Mouse (Mus musculus) neural tube, embryonic 11.5 days (tissue): ENCODE measurements around the gene Aifm1. TPM values are rescaled to one million over a fixed set of nuclear protein-coding genes. Genes with fewer than 3 reads are reported as not detected.

Experiments
- ATAC-seq: fragments of 200-750 bp; cut with Nextera tagmentation; 2 replicates; pipeline ENCODE4 v1.8.0; 2017; ENCODE audit warnings: moderate number of reproducible peaks, mild to moderate bottlenecking, moderate TSS enrichment, moderate library complexity; ENCODE audit not compliant: insufficient read depth, low FRiP score, low TSS enrichment
- DNase-seq: peaks from one replicate; pipeline ENCODE4 v3.0.0-alpha.2; 2015; ENCODE audit warnings: low spot score
- H3K27ac ChIP-seq: fragments of 300-500 bp; sonication (generic); 2 replicates; pipeline ENCODE4 v1.5.1; 2014; ENCODE audit warnings: low read depth, mild to moderate bottlenecking, low read length
- H3K27me3 ChIP-seq: fragments of 300-500 bp; sonication (generic); 2 replicates; pipeline ENCODE4 v1.6.1; 2014; ENCODE audit warnings: mild to moderate bottlenecking, low read length, mixed read lengths; ENCODE audit not compliant: control insufficient read depth, insufficient read depth
- H3K36me3 ChIP-seq: fragments of 300-500 bp; sonication (generic); 2 replicates; pipeline ENCODE4 v1.6.1; 2014; ENCODE audit warnings: mild to moderate bottlenecking, low read length, moderate library complexity, mixed read lengths; ENCODE audit not compliant: control insufficient read depth, insufficient read depth
- H3K4me1 ChIP-seq: fragments of 300-500 bp; sonication (generic); 2 replicates; pipeline ENCODE4 v1.6.1; 2014; ENCODE audit warnings: low read length, mixed read lengths; ENCODE audit not compliant: control insufficient read depth, insufficient read depth
- H3K4me2 ChIP-seq: fragments of 300-500 bp; sonication (generic); 2 replicates; pipeline ENCODE4 v1.6.1; 2014; ENCODE audit warnings: low read depth, mild to moderate bottlenecking, moderate library complexity
- H3K4me3 ChIP-seq: fragments of 300-500 bp; sonication (generic); 2 replicates; pipeline ENCODE4 v1.5.1; 2014; ENCODE audit warnings: low read depth, low read length
- H3K9ac ChIP-seq: fragments of 300-500 bp; sonication (generic); 2 replicates; pipeline ENCODE4 v1.6.1; 2014; ENCODE audit warnings: mild to moderate bottlenecking, low read length
- H3K9me3 ChIP-seq: fragments of 300-500 bp; sonication (generic); 2 replicates; pipeline ENCODE4 v1.6.1; 2016; ENCODE audit warnings: low read length; ENCODE audit not compliant: control insufficient read depth
- whole genome bisulfite sequencing: fragments of 180-500 bp; shearing (Covaris S2); extraction: QIAGEN DNeasy Blood & Tissue Kit; methylation state at CpG from one replicate; pipeline ENCODE4 v1.1.7; 2014; 5-methylcytosine and 5-hydroxymethylcytosine counted together
- polyA plus RNA-seq: library from polyadenylated mRNA; unstranded; fragments of >200 nt; fragmentation: Nextera tagmentation; extraction: Ambion mirVana; gene quantifications from 2 replicates; pipeline ENCODE4 v1.2.1, GENCODE M21; 2014

The Aifm1 gene
- 72.3 and 83.0 TPM in 2 replicates for polyA plus RNA-seq

DNA sequence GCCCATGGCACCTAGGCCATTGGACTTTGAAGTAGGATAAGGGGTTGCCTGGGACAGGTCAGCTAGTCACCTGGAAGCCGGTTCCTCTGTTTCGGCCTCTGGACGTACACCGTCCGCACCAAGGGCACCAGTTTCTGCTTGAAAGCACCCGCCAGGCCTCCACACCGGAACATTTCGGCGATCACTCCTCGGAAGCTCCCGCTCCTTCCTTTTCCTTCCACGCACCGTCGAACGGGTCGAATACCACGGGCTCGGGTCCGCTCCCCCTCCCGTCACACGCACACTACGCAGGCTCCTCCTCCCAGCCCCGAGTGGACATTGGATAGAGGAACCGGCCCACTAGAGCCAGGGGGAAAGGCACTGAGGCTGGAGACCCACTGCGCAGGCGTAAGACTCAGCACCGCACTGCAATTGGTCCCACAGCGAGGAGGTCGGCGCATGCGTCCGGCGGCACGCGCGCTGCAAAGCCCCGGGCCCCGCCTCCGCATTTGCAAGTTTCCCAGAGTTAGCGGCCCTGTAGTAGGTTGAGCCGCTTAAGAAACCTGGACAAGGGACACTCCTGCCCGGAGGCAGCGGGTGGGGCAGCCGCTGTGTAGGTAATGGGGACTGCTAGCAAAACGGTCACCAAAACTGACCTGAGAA, at the start of gene Aifm1:
Aifm1 (minus strand) TSS at position 398 of the 642 bp plus-strand sequence.
- Histone ChIP-seq H3K9me3 (no peaks in the 10 kb centered on the region), H3K4me2 (peak within 1 kb of the TSS; percentile 48), H3K27me3 (no peaks in the 10 kb centered on the region), H3K9ac (peak within 1 kb of the TSS; percentile 46), H3K27ac (no peak within 1 kb of the TSS), H3K36me3 (no peaks in the 10 kb centered on the region), H3K4me3 (peak within 1 kb of the TSS; percentile 48), H3K4me1 (no peaks in the 10 kb centered on the region)
- ATAC-seq (peak; percentile 97), DNase-seq (peak; percentile 90)
- WGBS = 13% methylated on average over 44 of the region's 45 CpGs

DNA sequence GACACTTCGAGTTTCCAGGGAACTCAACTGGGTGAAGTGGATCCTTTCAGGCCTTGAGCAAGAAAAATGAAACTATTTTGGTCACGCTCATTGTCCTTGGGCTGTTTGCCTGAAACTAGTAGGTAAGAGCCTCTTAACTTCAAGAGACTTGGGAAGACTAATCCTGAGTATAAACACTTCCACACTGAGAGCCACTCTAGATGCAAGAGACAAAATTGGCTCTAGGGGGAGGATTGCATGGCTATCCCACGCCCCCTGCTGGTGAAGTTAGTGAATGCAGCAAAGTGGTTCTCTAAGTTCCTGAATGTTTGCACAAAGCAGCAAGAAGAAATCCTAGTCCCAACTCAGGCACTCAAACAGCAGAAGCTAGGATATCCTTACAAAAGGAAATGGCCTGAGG, 18.8 kb upstream of the Aifm1 start:
- H3K9me3 ChIP-seq = no peaks in the 10 kb centered on the region
- ATAC-seq (no peak), DNase-seq (peak; percentile 75)
- H3K9ac ChIP-seq = no peak overlapping the region
- H3K27ac ChIP-seq = no peak overlapping the region
- H3K4me1 ChIP-seq = no peaks in the 10 kb centered on the region
- no peak overlapping the region for H3K4me2 ChIP-seq
- H3K36me3 ChIP-seq = no peaks in the 10 kb centered on the region
- no peak overlapping the region for H3K4me3 ChIP-seq
- WGBS = 40% methylated on average over 3 of the region's 3 CpGs
- no peaks in the 10 kb centered on the region for H3K27me3 ChIP-seq

DNA sequence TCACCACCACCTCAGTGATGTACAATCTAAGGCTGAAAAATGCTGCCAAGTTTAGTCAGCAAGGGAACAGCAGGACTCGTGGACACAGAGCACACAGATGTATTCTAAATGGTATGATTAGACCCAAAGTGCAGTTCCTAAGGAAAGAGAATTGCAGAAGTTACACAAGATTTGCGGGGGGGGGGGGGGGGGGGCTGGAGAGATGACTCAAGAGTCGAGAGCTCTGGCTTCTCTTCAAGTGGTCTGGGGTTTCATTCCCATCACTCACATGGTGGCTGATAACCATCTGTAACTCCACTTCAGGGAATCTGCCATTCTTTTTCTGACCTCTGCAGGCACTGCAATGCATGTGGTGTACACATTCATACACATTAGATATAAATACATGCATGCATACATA, 13.1 kb upstream of the Aifm1 start:
- H3K9ac ChIP-seq = no peak overlapping the region
- no peaks in the 10 kb centered on the region for H3K36me3 ChIP-seq
- no peaks in the 10 kb centered on the region for H3K4me1 ChIP-seq
- 64% methylated on average over 3 of the region's 3 CpGs for WGBS
- no peaks in the 10 kb centered on the region for H3K9me3 ChIP-seq
- DNase-seq = no peak
- no peak overlapping the region for H3K4me2 ChIP-seq
- no peak overlapping the region for H3K27ac ChIP-seq
- H3K27me3 ChIP-seq = no peaks in the 10 kb centered on the region
- H3K4me3 ChIP-seq = no peak overlapping the region
- no peak for ATAC-seq

DNA sequence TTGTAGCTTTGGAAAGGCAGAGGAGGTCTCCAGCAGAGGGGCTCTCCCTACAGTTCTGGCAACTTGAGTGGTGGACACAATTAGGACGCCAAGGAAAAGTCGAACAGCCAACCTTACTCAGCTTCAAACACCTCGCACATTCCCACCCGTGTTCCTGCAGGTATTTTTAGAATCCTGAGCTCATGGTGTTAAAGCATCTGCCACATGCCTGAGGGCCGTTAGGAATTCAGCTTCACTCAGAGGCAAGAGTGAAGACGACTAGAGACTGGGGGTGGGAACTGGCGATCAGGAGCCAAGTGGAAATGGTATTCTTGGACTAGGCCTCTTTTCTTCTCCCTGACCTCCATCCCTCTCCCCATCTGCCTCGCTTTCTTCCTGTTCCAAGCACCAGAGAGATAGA, 12.5 kb upstream of the Aifm1 start:
- Histone ChIP-seq H3K9me3 (no peaks in the 10 kb centered on the region), H3K4me1 (no peaks in the 10 kb centered on the region), H3K27me3 (no peaks in the 10 kb centered on the region), H3K27ac (no peak overlapping the region), H3K4me2 (no peak overlapping the region), H3K4me3 (no peak overlapping the region), H3K9ac (no peak overlapping the region), H3K36me3 (no peaks in the 10 kb centered on the region)
- DNase-seq (no peak), ATAC-seq (no peak)
- 73% methylated on average over 8 of the region's 8 CpGs for WGBS

DNA sequence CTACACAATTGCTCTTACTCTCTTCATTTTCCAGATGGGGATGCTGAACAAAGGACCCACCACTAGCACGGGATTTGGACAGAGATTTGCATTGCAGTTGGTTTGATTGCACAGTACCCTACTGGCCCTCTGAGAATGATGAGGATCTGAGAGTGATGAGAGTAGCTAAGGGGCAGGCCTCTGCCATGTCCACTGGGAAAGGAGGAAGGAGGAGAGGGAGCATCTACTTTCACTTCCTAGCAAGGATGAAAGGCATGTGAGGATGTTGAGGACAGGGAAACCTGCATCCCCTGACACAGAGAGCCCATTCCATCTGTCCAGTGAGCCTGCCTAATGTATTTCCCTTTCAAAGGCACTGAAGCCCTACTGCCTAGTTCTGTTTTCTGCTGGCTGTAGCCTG, 12.0 kb upstream of the Aifm1 start:
- Histone ChIP-seq H3K4me3 (no peak overlapping the region), H3K36me3 (no peaks in the 10 kb centered on the region), H3K4me2 (no peak overlapping the region), H3K27me3 (no peaks in the 10 kb centered on the region), H3K27ac (no peak overlapping the region), H3K9ac (no peak overlapping the region), H3K4me1 (no peaks in the 10 kb centered on the region), H3K9me3 (no peaks in the 10 kb centered on the region)
- 80% methylated on average over 1 of the region's 1 CpGs for WGBS
- ATAC-seq (no peak), DNase-seq (no peak)

DNA sequence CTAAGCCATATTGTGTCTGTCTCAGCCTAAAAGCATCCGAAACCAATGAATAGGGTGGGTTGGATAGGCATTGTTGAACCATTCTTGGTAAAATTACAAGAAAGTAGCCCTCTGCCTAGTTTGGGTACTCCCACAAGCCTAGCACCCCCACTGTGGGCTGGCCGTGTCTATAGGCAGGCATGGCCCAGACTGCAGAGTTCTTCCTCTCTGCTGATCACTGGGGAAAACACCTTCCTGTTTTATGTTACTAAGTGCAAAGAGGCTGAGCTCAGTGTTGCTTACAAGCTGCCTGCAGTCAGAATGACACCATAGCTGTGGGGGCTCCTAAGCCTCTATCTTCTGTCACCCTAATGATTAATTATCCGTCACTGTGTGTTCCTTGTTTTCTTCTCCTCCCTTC, 10.1 kb upstream of the Aifm1 start:
- Histone ChIP-seq H3K36me3 (no peaks in the 10 kb centered on the region), H3K27ac (no peak overlapping the region), H3K9ac (no peak overlapping the region), H3K9me3 (no peaks in the 10 kb centered on the region), H3K4me3 (no peak overlapping the region), H3K27me3 (no peaks in the 10 kb centered on the region), H3K4me1 (no peaks in the 10 kb centered on the region), H3K4me2 (no peak overlapping the region)
- WGBS = 71% methylated on average over 3 of the region's 3 CpGs
- DNase-seq (no peak), ATAC-seq (no peak)

DNA sequence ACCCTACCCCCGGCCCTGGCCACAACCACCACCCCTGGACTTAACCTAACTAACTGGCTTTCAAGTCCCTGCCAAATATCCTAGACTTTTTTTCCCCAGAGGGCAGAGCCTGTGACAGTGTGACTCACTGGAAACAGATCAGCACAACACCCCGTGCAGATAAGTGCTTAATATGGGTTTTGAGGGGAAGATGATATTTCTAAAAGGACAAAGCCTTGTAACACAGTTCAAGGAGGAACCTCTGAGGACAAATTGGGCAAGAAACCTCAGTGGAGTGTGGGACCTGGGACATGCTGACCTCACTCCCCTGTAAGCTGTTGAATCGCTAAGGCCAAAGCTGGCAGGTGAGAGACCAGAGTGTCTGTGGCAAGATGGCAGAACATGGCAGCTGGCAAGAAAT, 8.3 kb upstream of the Aifm1 start:
- Histone ChIP-seq H3K9me3 (no peaks in the 10 kb centered on the region), H3K27ac (no peak overlapping the region), H3K4me2 (no peak overlapping the region), H3K36me3 (no peaks in the 10 kb centered on the region), H3K4me1 (no peaks in the 10 kb centered on the region), H3K4me3 (no peak overlapping the region), H3K27me3 (no peaks in the 10 kb centered on the region), H3K9ac (no peak overlapping the region)
- DNase-seq (no peak), ATAC-seq (no peak)
- WGBS = 77% methylated on average over 3 of the region's 3 CpGs

DNA sequence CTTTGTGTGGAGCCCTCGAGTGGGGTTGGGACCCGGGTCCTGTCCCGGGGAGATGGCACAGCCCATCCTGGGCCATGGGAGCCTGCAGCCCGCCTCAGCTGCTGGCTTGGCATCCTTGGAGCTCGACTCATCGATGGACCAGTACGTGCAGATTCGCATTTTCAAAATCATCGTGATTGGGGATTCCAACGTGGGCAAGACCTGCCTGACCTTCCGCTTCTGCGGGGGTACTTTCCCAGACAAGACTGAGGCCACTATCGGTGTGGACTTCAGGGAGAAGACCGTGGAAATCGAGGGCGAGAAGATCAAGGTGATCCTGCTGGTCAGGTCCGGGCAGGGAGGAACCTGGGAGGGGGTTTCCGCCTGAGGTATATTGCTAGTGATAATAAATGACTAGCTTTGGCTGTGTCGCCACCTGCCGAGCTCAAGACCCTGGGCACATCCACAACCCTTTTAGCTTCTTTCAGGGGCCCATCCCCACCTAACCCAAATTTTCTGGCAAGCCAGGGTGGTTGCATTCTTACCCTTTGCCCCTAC, 6.3 kb upstream of the Aifm1 start:
- Histone ChIP-seq H3K4me1 (no peaks in the 10 kb centered on the region), H3K9ac (peak overlapping the region; percentile 67), H3K36me3 (no peaks in the 10 kb centered on the region), H3K27me3 (no peaks in the 10 kb centered on the region), H3K4me3 (peak overlapping the region; percentile 46), H3K4me2 (peak overlapping the region; percentile 58), H3K9me3 (no peaks in the 10 kb centered on the region), H3K27ac (no peak overlapping the region)
- WGBS = 26% methylated on average over 20 of the region's 20 CpGs
- ATAC-seq = peak; percentile 17; the same call in 1 of the 2 replicates
- no peak for DNase-seq
